Comparison of ENCODE assay signal across 9 mouse cellular contexts in the genomic region with DNA sequence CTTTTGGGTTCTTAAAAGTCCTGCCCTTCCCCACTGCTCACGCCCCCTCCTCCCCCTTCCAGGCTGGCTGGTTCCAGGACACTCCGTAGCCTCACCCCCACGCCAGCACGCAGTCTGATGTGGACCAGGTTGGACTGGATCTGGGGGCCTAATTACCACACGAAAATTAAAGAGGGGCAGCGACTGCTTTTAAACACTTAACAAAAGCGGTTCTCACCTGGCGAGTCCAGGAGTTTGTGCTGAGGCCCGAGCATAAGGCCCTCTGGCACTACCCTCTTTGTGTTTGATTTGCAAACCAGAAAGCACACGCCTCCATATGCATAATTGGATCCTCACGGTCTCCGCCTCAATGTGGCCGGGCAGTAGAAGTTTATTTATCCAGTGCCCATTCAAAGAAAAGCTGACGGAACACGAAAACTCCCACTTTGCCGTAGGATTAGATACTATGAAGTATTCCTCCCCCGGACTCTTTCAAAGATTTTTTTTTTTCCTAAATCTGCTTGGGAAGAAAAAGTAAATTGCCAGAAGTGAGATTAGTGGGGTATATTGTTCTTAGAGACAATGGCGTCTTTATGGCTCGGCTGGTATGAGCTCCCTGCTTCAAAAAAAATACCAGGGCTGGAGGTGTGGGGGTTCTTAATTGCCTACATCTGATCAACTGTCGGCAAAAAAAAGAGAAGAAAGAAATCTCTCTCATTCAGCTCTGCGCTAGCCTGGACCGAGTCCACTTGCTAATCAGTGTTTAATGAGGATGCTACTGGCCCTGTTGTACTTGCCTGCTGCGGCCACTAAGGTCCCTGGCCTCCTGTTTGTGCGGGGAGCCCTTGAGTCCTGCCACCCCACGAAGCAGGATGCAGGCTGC.
DNase-seq lines count a peak whose midpoint lies in the region; ATAC-seq and TF ChIP-seq lines count a peak whose summit lies in the region.
"Had no signal": no experiment of that assay in that cellular context is flagged by ENCODE, and none has a peak within 500 bp of the region (broad histone marks: within the 10 kb centered on the region; RNA-seq: fewer than 3 reads in every experiment).

No protein-coding gene starts in this region.

- H3K27ac ChIP-seq in heart, postnatal 0 days (ENCODE audit: low read depth): no peak overlapping the region
- 0 out of 2 replicates have a peak overlapping the region, but pooled peaks have one; percentile 10 for H3K27ac ChIP-seq in embryonic facial prominence, embryonic 11.5 days (replicated peaks; ENCODE audit: low read depth, low read length)
- no peak overlapping the region for H3K27ac ChIP-seq in kidney, adult 2 months (ENCODE audit: insufficient read depth, low read depth, low read length)
- H3K27ac ChIP-seq in midbrain, embryonic 13.5 days: peak overlapping the region; percentile 64

- DNase-seq in heart, postnatal 0 days (ENCODE audit: low spot score): no peak
- DNase-seq in heart, postnatal 25 days (ENCODE audit: low spot score): no peak
- peak; percentile 76 for DNase-seq in embryonic facial prominence, embryonic 11.5 days (ENCODE audit: low spot score)
- peak; percentile 43 for DNase-seq in kidney, adult 2 months
- DNase-seq in thymus, postnatal 10 days (ENCODE audit: low spot score in 2 of 2): no peak
- no peak for DNase-seq in right cerebral cortex, adult 18-20 months

- H3K9ac ChIP-seq in heart, postnatal 0 days (replicated peaks; ENCODE audit: low read depth, low read length): 0 out of 2 replicates have a peak overlapping the region, but pooled peaks have one; percentile 35
- peak overlapping the region; percentile 57 for H3K9ac ChIP-seq in embryonic facial prominence, embryonic 11.5 days (replicated peaks; ENCODE audit: low read length)
- H3K9ac ChIP-seq in midbrain, embryonic 13.5 days (replicated peaks): peak overlapping the region; percentile 37; the same call in 1 of the 2 replicates

- peaks cover 16% of the 10 kb centered on the region; the same call in 1 of the 2 replicates for H3K4me1 ChIP-seq in heart, postnatal 0 days (ENCODE audit: control insufficient read depth, insufficient read depth)
- H3K4me1 ChIP-seq in embryonic facial prominence, embryonic 11.5 days (ENCODE audit: control insufficient read depth, insufficient read depth, low read length): peaks cover 8% of the 10 kb centered on the region
- H3K4me1 ChIP-seq in kidney, adult 2 months (ENCODE audit: control insufficient read depth, insufficient read depth, low read length): no peaks in the 10 kb centered on the region
- peaks cover 34% of the 10 kb centered on the region for H3K4me1 ChIP-seq in midbrain, embryonic 13.5 days (replicated peaks)

- TF ChIP-seq EP300 in heart, postnatal 0 days (IDR thresholded peaks at IDR 0.05; ENCODE audit: low read depth): no peak

- TF ChIP-seq CTCF in heart, postnatal 0 days (IDR thresholded peaks at IDR 0.05; ENCODE audit: low read depth): no peak
- TF ChIP-seq CTCF in kidney, adult 2 months (conservative IDR thresholded peaks at IDR 0.05; ENCODE audit: insufficient read depth, insufficient read length, low read depth, low read length): no peak

- 0 out of 2 replicates have a peak, but pooled peaks have one; percentile 35 for ATAC-seq in heart, postnatal 0 days (ENCODE audit: insufficient read depth, low read depth)
- peak; percentile 86 for ATAC-seq in embryonic facial prominence, embryonic 11.5 days (replicated peaks; ENCODE audit: insufficient number of reproducible peaks, low FRiP score, low TSS enrichment, low read depth)
- ATAC-seq in midbrain, embryonic 13.5 days: peak; percentile 88
- ATAC-seq in activated CD4-positive, CD25-positive, alpha-beta regulatory T cell, adult 4 months: no peak

- H3K4me3 ChIP-seq in heart, postnatal 0 days (ENCODE audit: low read depth, low read length): 0 out of 2 replicates have a peak overlapping the region, but pooled peaks have one; percentile 5
- H3K4me3 ChIP-seq in embryonic facial prominence, embryonic 11.5 days (ENCODE audit: low read depth, low read length): no peak overlapping the region
- H3K4me3 ChIP-seq in kidney, adult 2 months (ENCODE audit: insufficient read depth, low read depth, low read length): no peak overlapping the region
- H3K4me3 ChIP-seq in midbrain, embryonic 13.5 days (replicated peaks): peak overlapping the region; percentile 21

- H3K36me3 ChIP-seq in heart, postnatal 0 days (replicated peaks; ENCODE audit: control insufficient read depth, insufficient read depth, low read length): no peaks in the 10 kb centered on the region
- H3K36me3 ChIP-seq in embryonic facial prominence, embryonic 11.5 days (replicated peaks; ENCODE audit: control insufficient read depth, insufficient read depth, low read depth, low read length): no peaks in the 10 kb centered on the region
- H3K36me3 ChIP-seq in kidney, adult 2 months (ENCODE audit: control insufficient read depth, insufficient read depth, low read length): no peaks in the 10 kb centered on the region
- H3K36me3 ChIP-seq in midbrain, embryonic 13.5 days: no peaks in the 10 kb centered on the region
- H3K36me3 ChIP-seq: G1E had no signal

- no peaks in the 10 kb centered on the region for H3K9me3 ChIP-seq in heart, postnatal 0 days (replicated peaks; ENCODE audit: control insufficient read depth, low read length)
- H3K9me3 ChIP-seq in embryonic facial prominence, embryonic 11.5 days (replicated peaks; ENCODE audit: control insufficient read depth, low read length): no peaks in the 10 kb centered on the region
- no peaks in the 10 kb centered on the region for H3K9me3 ChIP-seq in midbrain, embryonic 13.5 days

- no peak for TF ChIP-seq POLR2A in kidney, adult 2 months (IDR thresholded peaks at IDR 0.05; ENCODE audit: low read depth, low read length)

- peak overlapping the region; percentile 50 for H3K4me2 ChIP-seq in heart, postnatal 0 days (ENCODE audit: low read depth, low read length)
- H3K4me2 ChIP-seq in embryonic facial prominence, embryonic 11.5 days (ENCODE audit: low read depth, low read length): peak overlapping the region; percentile 26
- peak overlapping the region; percentile 52 for H3K4me2 ChIP-seq in midbrain, embryonic 13.5 days (replicated peaks)

- 24% methylated on average over 25 of the region's 25 CpGs for WGBS in heart, postnatal 0 days
- WGBS in embryonic facial prominence, embryonic 11.5 days: 1% methylated on average over 25 of the region's 25 CpGs
- 16% methylated on average over 25 of the region's 25 CpGs for WGBS in kidney, adult 2 months
- WGBS in midbrain, embryonic 13.5 days: 1% methylated on average over 25 of the region's 25 CpGs

- H3K27me3 ChIP-seq in heart, postnatal 0 days (ENCODE audit: control insufficient read depth, insufficient read depth, low read length): no peaks in the 10 kb centered on the region
- H3K27me3 ChIP-seq in embryonic facial prominence, embryonic 11.5 days (ENCODE audit: control insufficient read depth, insufficient read depth, low read length): no peaks in the 10 kb centered on the region
- no peaks in the 10 kb centered on the region for H3K27me3 ChIP-seq in kidney, adult 2 months (replicated peaks; ENCODE audit: control insufficient read depth, insufficient read depth, low read length)
- H3K27me3 ChIP-seq in midbrain, embryonic 13.5 days: peaks cover 49% of the 10 kb centered on the region

- intact Hi-C loops in heart, postnatal 25 days (cut with DNase I): no loop called here

Comparison
In these comparisons a context has a peak if more than half of its experiments do, and no peak if none do; other contexts are left out.
1. DNase-seq: peak in embryonic facial prominence, embryonic 11.5 days (single experiment) and kidney, adult 2 months (single experiment); none in heart, postnatal 0 days (single experiment), heart, postnatal 25 days (single experiment), thymus, postnatal 10 days (0 of 2) and right cerebral cortex, adult 18-20 months (single experiment).
2. H3K27ac ChIP-seq: peak in embryonic facial prominence, embryonic 11.5 days (single experiment) and midbrain, embryonic 13.5 days (single experiment); none in heart, postnatal 0 days (single experiment) and kidney, adult 2 months (single experiment).
3. H3K4me3 ChIP-seq: peak in heart, postnatal 0 days (single experiment) and midbrain, embryonic 13.5 days (single experiment); none in embryonic facial prominence, embryonic 11.5 days (single experiment) and kidney, adult 2 months (single experiment).
4. Peak in every context shown above with its lines, with median percentiles within 50 percentile points of each other: H3K4me2 ChIP-seq and H3K9ac ChIP-seq.